Mouse (Mus musculus): ENCODE measurements at regions not wholly inside any gene's neighbourhood (a gene's known extent, or its start where the extent isn't known, plus 50 kb on each side); places are given as distances from the start of the nearest gene placed in this dataset.

GRCm38 (mm10) chr13:31710681-31711080 is 85.1 kb downstream of the Foxf2 start:
- Histone ChIP-seq H3K27ac (ENCODE audit: insufficient read depth, low read length) (no peak overlapping the region), H3K36me3 (ENCODE audit: control insufficient read depth, insufficient read depth, low read length) (no peaks in the 10 kb centered on the region), H3K27me3 (ENCODE audit: control insufficient read depth, insufficient read depth, low read length) (no peaks in the 10 kb centered on the region), H3K4me1 (ENCODE audit: control insufficient read depth, insufficient read depth, insufficient read length) (no peaks in the 10 kb centered on the region), H3K4me3 (ENCODE audit: extremely low read depth, insufficient read depth, insufficient read length) (no peak overlapping the region)
- 77% methylated on average over 6 of the region's 6 CpGs for WGBS
- no peak for DNase-seq (ENCODE audit: low read depth in 1 of 2, low spot score in 2 of 2)
- no peak for TF ChIP-seq CTCF (IDR thresholded peaks at IDR 0.05; ENCODE audit: extremely low read depth, insufficient read depth, insufficient read length, insufficient replicate concordance)
- no peak for TF ChIP-seq POLR2A (IDR thresholded peaks at IDR 0.05; ENCODE audit: low read depth, low read length)

DNA sequence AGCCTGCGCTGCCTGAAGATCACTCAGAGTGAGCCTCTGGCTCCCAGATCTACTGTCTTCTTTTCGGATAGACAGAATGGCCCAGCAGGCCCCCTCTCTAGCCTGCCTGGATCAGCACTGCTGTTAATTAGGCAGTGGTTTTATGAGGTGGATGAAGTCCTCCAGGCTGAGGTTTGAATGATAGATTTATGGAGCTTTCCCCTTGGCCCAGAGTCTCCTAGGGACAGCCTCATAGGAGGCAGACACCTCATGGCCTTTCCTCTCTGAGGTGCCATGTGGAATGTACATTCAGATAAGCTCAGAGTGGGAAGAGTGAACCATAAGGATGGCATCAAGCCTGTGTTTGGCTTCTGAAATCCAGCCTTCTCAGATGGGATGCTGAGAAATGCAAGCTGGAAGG is 90.1 kb downstream of the Foxf2 start:
- 92% methylated on average over 2 of the region's 2 CpGs for WGBS
- TF ChIP-seq POLR2A (IDR thresholded peaks at IDR 0.05; ENCODE audit: low read depth, low read length): no peak
- TF ChIP-seq CTCF (IDR thresholded peaks at IDR 0.05; ENCODE audit: extremely low read depth, insufficient read depth, insufficient read length, insufficient replicate concordance): no peak
- Histone ChIP-seq H3K4me1 (ENCODE audit: control insufficient read depth, insufficient read depth, insufficient read length) (no peaks in the 10 kb centered on the region), H3K4me3 (ENCODE audit: extremely low read depth, insufficient read depth, insufficient read length) (no peak overlapping the region), H3K27me3 (ENCODE audit: control insufficient read depth, insufficient read depth, low read length) (no peaks in the 10 kb centered on the region), H3K27ac (ENCODE audit: insufficient read depth, low read length) (no peak overlapping the region), H3K36me3 (ENCODE audit: control insufficient read depth, insufficient read depth, low read length) (no peaks in the 10 kb centered on the region)
- no peak for DNase-seq (ENCODE audit: low read depth in 1 of 2, low spot score in 2 of 2)

DNA sequence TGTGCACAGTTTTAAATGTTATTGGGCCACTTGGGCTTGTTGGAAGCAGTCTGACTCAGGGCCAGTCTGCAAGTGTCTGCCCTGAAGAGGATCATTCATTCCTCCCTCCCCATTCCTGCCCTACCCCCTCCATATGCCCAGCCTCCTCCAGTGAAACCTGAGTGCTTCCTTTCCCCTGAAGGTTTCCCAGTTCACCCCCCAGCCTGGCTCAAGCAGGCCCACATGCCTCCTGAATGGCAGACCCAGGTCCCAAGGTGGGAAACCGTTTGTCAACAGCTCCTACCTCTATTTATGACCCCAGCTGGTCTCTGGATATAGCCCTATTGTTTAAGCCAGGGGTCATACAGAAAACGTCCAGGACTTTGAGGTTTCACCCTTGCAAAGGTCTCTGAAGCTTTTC is 89.7 kb upstream of the Foxc1 start:
- DNase-seq (ENCODE audit: low read depth in 1 of 2, low spot score in 2 of 2): no peak
- no peak for TF ChIP-seq CTCF (IDR thresholded peaks at IDR 0.05; ENCODE audit: extremely low read depth, insufficient read depth, insufficient read length, insufficient replicate concordance)
- no peak for TF ChIP-seq POLR2A (IDR thresholded peaks at IDR 0.05; ENCODE audit: low read depth, low read length)
- Histone ChIP-seq H3K4me1 (ENCODE audit: control insufficient read depth, insufficient read depth, insufficient read length) (no peaks in the 10 kb centered on the region), H3K36me3 (ENCODE audit: control insufficient read depth, insufficient read depth, low read length) (no peaks in the 10 kb centered on the region), H3K4me3 (ENCODE audit: extremely low read depth, insufficient read depth, insufficient read length) (no peak overlapping the region), H3K27me3 (ENCODE audit: control insufficient read depth, insufficient read depth, low read length) (no peaks in the 10 kb centered on the region), H3K27ac (ENCODE audit: insufficient read depth, low read length) (no peak overlapping the region)
- 42% methylated on average over 2 of the region's 2 CpGs for WGBS

GRCm38 (mm10) chr13:31720731-31721130 is 85.7 kb upstream of the Foxc1 start:
- Histone ChIP-seq H3K4me1 (ENCODE audit: control insufficient read depth, insufficient read depth, insufficient read length) (no peaks in the 10 kb centered on the region), H3K27ac (ENCODE audit: insufficient read depth, low read length) (no peak overlapping the region), H3K36me3 (ENCODE audit: control insufficient read depth, insufficient read depth, low read length) (no peaks in the 10 kb centered on the region), H3K27me3 (ENCODE audit: control insufficient read depth, insufficient read depth, low read length) (no peaks in the 10 kb centered on the region), H3K4me3 (ENCODE audit: extremely low read depth, insufficient read depth, insufficient read length) (no peak overlapping the region)
- TF ChIP-seq POLR2A (IDR thresholded peaks at IDR 0.05; ENCODE audit: low read depth, low read length) (no peak), CTCF (IDR thresholded peaks at IDR 0.05; ENCODE audit: extremely low read depth, insufficient read depth, insufficient read length, insufficient replicate concordance) (no peak)
- 55% methylated on average over 2 of the region's 2 CpGs for WGBS
- no peak for DNase-seq (ENCODE audit: low read depth in 1 of 2, low spot score in 2 of 2)

DNA sequence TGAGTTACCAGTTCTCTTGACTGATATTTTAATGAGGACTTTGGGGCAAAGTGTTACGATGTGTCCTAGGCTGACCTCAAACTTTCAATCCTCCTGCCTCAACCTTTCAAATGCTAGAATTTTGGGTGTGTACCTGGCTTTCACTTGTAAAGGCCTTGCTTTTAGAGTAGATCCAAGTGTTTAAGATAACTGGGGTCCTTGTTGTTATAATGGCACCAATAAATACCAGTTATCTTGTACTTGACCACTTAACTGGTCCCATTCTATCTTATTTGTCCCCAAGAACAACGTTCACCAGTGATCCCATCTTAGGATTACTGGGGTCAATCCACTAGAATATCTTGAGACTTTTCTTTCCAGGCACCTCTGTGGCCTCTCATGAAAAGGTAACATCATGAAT is 77.6 kb upstream of the Foxc1 start:
- DNase-seq (ENCODE audit: low read depth in 1 of 2, low spot score in 2 of 2): no peak
- TF ChIP-seq CTCF (IDR thresholded peaks at IDR 0.05; ENCODE audit: extremely low read depth, insufficient read depth, insufficient read length, insufficient replicate concordance) (no peak), POLR2A (IDR thresholded peaks at IDR 0.05; ENCODE audit: low read depth, low read length) (no peak)
- H3K27me3 ChIP-seq (ENCODE audit: control insufficient read depth, insufficient read depth, low read length): no peaks in the 10 kb centered on the region
- no peaks in the 10 kb centered on the region for H3K4me1 ChIP-seq (ENCODE audit: control insufficient read depth, insufficient read depth, insufficient read length)
- 91% methylated on average over 2 of the region's 2 CpGs for WGBS
- H3K36me3 ChIP-seq (ENCODE audit: control insufficient read depth, insufficient read depth, low read length): no peaks in the 10 kb centered on the region
- H3K4me3 ChIP-seq (ENCODE audit: extremely low read depth, insufficient read depth, insufficient read length): no peak overlapping the region
- no peak overlapping the region for H3K27ac ChIP-seq (ENCODE audit: insufficient read depth, low read length)

DNA sequence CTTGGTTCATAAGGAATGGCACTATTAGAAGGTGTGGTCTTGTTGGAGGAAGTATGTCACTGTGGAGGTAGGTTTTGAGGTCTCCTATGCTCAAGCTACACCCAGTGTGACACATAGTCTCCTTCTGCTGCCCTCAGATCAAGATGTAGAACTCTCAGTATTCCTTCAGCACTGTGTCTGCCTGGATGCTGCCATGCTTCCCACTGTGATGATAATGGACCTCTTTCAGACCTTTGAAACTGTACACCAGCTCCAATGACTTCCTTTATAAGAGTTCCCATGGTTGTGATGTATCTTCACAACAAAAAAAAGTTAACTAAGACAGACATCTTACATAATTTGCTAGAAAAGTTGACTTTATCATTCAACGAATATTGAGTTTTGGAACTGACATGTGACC is 60.2 kb upstream of the Foxc1 start:
- Histone ChIP-seq H3K27ac (ENCODE audit: insufficient read depth, low read length) (no peak overlapping the region), H3K36me3 (ENCODE audit: control insufficient read depth, insufficient read depth, low read length) (no peaks in the 10 kb centered on the region), H3K4me1 (ENCODE audit: control insufficient read depth, insufficient read depth, insufficient read length) (no peaks in the 10 kb centered on the region), H3K4me3 (ENCODE audit: extremely low read depth, insufficient read depth, insufficient read length) (no peak overlapping the region), H3K27me3 (ENCODE audit: control insufficient read depth, insufficient read depth, low read length) (no peaks in the 10 kb centered on the region)
- DNase-seq (ENCODE audit: low read depth in 1 of 2, low spot score in 2 of 2): no peak
- TF ChIP-seq POLR2A (IDR thresholded peaks at IDR 0.05; ENCODE audit: low read depth, low read length): no peak
- no peak for TF ChIP-seq CTCF (IDR thresholded peaks at IDR 0.05; ENCODE audit: extremely low read depth, insufficient read depth, insufficient read length, insufficient replicate concordance)
- 89% methylated on average over 1 of the region's 1 CpGs for WGBS
